Mouse (Mus musculus): ENCODE data around the gene Mgarp.
"Not testable (repeated sequence)": the region's sequence is repeated elsewhere in the genome, so short reads cannot be mapped to it uniquely, and the experiment has no call there.

Mgarp gene

GRCm38 (mm10) chr3:51396219-51397068 lies at the start of gene Mgarp:
Gene Mgarp (minus strand): TSS chr3:51396738.
- peak; percentile 46 for DNase-seq (ENCODE audit: low read depth)

DNA sequence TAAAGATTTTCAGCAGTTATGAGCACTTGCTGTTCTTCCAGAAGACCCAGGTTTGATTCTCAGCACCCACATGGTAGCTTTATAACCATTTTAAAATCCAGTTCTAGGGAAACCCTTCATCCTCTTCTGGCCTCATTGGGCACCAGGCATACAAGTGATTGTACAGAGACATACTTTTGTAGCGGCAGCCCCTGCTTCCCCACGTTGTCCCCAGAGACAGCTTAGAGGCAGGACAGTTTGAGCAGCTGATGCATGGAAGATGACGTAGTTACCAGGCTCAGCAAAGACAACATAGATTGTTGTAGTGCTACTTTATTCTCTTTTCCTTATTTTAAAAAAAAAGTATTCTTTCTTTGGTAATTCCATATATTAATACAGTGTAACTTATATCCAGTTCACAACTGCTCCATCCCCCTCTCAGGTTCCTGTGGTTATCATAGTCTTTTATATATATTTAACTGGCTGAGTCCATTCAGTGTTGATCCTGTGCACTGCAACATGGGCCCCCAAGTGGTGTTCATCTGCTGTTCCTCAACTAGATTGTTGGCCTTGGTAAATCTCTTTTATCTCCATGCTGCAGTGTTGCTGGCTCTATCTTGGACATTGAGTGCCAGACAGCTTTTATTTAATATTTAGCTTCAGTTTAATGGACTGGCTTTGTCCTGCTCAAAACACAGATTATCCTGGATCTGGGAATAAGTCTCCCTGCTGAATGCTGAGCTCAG lies 38.5 kb upstream of the Mgarp start:
- DNase-seq (ENCODE audit: low read depth) = no peak

DNA sequence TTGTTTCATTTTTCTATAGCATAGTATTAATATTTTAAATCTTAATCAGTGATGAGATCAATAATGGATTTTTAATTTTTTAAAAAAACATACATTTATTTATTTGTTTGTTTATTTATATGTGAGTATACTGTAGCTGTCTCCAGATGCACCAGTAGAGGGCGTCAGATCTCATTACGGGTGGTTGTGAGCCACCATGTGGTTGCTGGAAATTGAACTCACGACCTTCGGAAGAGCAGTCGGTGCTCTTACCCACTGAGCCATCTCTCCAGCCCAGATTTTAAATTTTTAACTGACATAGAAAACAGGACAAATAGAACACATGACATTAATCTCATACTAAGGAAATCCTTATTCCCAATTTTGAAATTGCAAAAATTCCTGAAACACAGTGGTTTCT lies 37.8 kb upstream of the Mgarp start:
- DNase-seq (ENCODE audit: low read depth) = not testable (repeated sequence)

DNA sequence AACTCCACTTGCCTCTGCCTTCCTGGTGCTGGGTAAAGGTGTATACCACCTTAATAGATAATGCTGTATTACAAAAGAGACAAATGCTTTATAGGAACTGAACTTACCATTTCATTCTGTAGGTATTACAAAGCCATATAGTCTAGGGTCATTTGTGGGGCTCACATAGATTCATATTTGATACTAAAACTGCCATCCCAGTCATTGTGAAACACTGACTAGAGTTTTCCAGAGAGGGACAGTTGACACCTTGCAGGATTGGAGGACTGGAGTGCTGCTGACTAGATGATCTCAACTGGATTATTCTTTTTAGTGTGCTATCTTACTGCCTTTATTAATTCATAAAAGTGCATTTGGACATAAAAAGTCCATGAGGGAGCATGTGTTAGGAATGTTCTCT lies 28.9 kb upstream of the Mgarp start:
- no peak for DNase-seq (ENCODE audit: low read depth)

- no peak for DNase-seq (ENCODE audit: low read depth)
Measured at GRCm38 (mm10) chr3:51421921-51422320, 25.4 kb upstream of the Mgarp start.

GRCm38 (mm10) chr3:51417966-51418365 lies 21.4 kb upstream of the Mgarp start:
- no peak for DNase-seq (ENCODE audit: low read depth)

GRCm38 (mm10) chr3:51417485-51417884 lies 20.9 kb upstream of the Mgarp start:
- no peak for DNase-seq (ENCODE audit: low read depth)

DNA sequence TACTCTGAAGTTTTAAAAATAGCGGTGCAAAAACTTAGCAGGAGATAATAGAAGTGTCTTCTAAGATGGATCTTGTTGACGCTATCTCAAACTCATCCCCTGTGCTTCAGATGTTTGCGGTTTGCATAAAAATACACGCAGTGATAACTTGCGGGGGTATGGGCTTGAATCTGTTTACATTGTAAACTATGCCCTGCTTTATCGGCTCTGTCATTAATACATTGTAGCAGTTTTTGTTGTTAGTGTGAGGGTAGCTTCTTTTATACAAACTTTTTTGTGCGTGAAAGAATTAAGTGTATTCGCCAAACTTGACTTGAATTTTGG lies 20.6 kb upstream of the Mgarp start:
- DNase-seq (ENCODE audit: low read depth) = no peak

- DNase-seq (ENCODE audit: low read depth) = no peak
Measured at GRCm38 (mm10) chr3:51416364-51417134, 20.0 kb upstream of the Mgarp start.

GRCm38 (mm10) chr3:51416073-51416363 lies 19.5 kb upstream of the Mgarp start:
- no peak for DNase-seq (ENCODE audit: low read depth)

GRCm38 (mm10) chr3:51415098-51416072 lies 18.8 kb upstream of the Mgarp start, which contains the start of gene Naa15:
Gene Naa15 (plus strand): TSS chr3:51415148.
- peak; percentile 86 for DNase-seq (ENCODE audit: low read depth)

- no peak for DNase-seq (ENCODE audit: low read depth)
Measured at GRCm38 (mm10) chr3:51413276-51413675, 16.7 kb upstream of the Mgarp start.

GRCm38 (mm10) chr3:51412457-51412856 lies 15.9 kb upstream of the Mgarp start:
- DNase-seq (ENCODE audit: low read depth) = no peak

GRCm38 (mm10) chr3:51408561-51409183 lies 12.1 kb upstream of the Mgarp start, which contains the start of gene Ndufc1:
Gene Ndufc1 (minus strand): TSS chr3:51408988.
- DNase-seq (ENCODE audit: low read depth) = peak; percentile 68

GRCm38 (mm10) chr3:51407870-51408560 lies 11.5 kb upstream of the Mgarp start:
- DNase-seq (ENCODE audit: low read depth) = no peak

DNA sequence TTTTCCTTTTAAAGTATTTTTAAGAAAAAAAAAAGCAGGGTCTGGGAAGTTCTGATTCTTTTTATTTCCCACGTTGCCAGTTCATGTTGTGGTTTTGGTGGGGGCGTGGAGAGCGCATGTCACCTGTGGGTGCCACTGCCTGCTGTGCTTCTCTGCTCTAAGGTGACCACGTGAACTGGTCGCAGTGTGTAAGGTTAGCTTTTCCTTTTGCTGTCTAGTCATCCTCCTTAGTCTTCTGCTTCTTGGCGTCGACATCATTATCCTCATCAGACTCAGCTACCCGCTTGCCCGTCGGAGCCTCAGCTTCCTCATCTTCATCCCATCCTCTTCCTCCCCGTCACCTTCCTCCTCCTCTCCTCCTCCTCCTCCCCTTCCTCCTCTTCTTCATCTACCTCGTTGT lies 6.1 kb upstream of the Mgarp start:
- DNase-seq (ENCODE audit: low read depth) = no peak

DNA sequence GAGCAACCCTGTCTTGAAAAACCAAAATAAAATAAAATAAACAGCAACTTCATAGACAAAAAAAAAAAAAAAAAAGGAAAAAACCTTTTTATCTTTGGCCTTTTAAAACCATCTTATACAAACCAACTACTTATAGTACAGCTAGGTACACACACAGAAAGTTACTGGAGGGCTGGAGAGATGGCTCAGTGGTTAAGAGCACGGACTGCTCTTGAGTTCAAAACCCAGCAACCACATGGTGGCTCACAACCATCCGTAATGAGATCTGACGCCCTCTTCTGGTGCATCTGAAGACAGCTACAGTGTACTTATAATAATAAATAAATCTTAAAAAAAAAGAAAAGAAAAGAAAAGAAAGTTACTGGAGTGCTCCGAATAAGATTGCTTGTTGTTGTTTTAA lies 5.5 kb upstream of the Mgarp start:
- not testable (repeated sequence) for DNase-seq (ENCODE audit: low read depth)

DNA sequence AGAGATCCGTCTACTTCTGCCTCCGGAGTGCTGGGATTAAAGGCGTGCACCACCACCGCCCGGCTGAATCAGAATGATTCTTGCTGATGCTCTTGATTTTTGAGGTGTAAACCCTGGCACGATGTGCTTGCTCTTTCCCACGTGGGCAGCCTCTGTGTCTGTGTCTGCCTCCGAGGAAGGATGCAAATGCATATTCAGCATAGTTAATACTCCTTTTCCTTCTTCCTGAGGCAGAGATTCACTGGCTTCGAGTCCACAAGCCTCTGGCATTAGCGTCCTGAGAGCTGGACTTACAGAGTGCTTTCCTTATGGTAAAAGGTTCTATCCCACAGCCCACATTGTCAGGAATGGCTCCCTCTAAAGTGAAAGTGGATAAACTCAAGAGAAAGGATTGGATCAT lies 4.1 kb upstream of the Mgarp start:
- DNase-seq (ENCODE audit: low read depth) = no peak

DNA sequence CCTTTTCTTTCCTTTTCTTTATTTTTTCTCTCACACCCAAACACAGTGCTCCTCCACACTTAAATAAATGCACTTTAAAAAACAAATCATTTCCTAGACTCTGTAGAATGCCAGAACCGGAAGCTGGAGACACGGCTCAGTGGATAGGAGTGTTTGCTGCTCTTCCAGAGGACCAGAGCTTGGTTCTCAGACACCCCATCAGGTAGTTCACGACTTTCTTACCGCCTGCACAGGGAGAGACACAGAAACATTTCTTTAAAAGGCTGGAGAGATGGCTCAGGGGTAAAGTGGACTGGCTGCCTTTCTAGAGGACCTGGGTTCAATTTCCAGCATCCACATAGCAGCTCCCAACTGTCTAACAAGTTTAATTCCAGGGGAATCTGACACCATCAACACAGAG lies 3.0 kb upstream of the Mgarp start:
- no peak for DNase-seq (ENCODE audit: low read depth)

DNA sequence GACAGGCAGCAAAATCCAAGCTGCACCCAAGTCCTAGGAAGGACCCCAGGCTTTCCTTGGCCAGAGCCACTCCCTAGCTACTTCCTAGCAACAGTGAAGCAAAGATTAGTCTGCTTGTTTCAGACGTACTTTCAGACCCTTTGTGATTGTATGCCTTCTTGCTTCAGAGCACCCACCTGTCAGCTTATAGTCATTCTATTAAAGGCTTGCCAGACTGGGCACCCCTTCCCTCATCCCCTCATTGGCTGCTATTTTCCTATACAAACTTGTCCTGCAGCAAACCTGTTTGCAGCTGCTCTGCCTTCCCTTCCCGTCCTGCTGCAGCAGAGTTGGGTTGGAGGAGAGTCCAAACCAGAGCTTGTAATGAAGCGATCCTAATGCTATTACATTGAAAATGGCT lies 2.1 kb upstream of the Mgarp start:
- DNase-seq (ENCODE audit: low read depth) = no peak
